Mouse (Mus musculus) lung, postnatal 0 days (tissue): Measurements from ENCODE around the gene Efnb2. TPM values are rescaled to one million over a fixed set of nuclear protein-coding genes. Genes with fewer than 3 reads are reported as not detected.

ENCODE experiments used
- ATAC-seq: fragments of 200-750 bp; cut with Nextera tagmentation; 2 replicates; pipeline ENCODE4 v1.8.0; 2017; ENCODE audit warnings: moderate library complexity
- DNase-seq: peaks from one replicate; pipeline ENCODE4 v3.0.0-alpha.2; 2016; ENCODE audit warnings: low spot score
- H3K27ac ChIP-seq: fragments of 300-500 bp; sonication (generic); 2 replicates; pipeline ENCODE4 v1.5.1; 2014; ENCODE audit warnings: antibody characterized with exemption, mild to moderate bottlenecking, low read length, mixed read lengths
- H3K27me3 ChIP-seq: fragments of 300-500 bp; sonication (generic); replicated peaks from 2 replicates; pipeline ENCODE4 v1.6.1; 2014; ENCODE audit warnings: low read length, mixed read lengths; ENCODE audit not compliant: insufficient read depth
- H3K36me3 ChIP-seq: fragments of 300-500 bp; sonication (generic); 2 replicates; pipeline ENCODE4 v1.6.1; 2014; ENCODE audit warnings: low read length, mixed read lengths; ENCODE audit not compliant: insufficient read depth
- H3K4me1 ChIP-seq: fragments of 300-500 bp; sonication (generic); 2 replicates; pipeline ENCODE4 v1.6.1; 2014; ENCODE audit warnings: antibody characterized with exemption, low read depth, low read length, mixed read lengths; ENCODE audit not compliant: insufficient read depth
- H3K4me2 ChIP-seq: fragments of 300-500 bp; sonication (generic); replicated peaks from 2 replicates; pipeline ENCODE4 v1.6.1; 2014; ENCODE audit warnings: low read depth, mild to moderate bottlenecking, low read length, moderate library complexity, mixed read lengths
- H3K4me3 ChIP-seq: fragments of 300-500 bp; sonication (generic); 2 replicates; pipeline ENCODE4 v1.5.1; 2014; ENCODE audit warnings: low read depth, low read length
- H3K9ac ChIP-seq: fragments of 300-500 bp; sonication (generic); replicated peaks from 2 replicates; pipeline ENCODE4 v1.6.1; 2014; ENCODE audit warnings: low read depth, mild to moderate bottlenecking
- H3K9me3 ChIP-seq: fragments of 300-500 bp; sonication (generic); 2 replicates; pipeline ENCODE4 v1.6.1; 2016; ENCODE audit warnings: low read length, mixed read lengths
- CTCF ChIP-seq: IDR thresholded peaks from 2 replicates; pipeline ENCODE4 v1.5.1; 2016; ENCODE audit warnings: antibody characterized with exemption, mild to moderate bottlenecking
- EP300 ChIP-seq: IDR thresholded peaks from 2 replicates; pipeline ENCODE4 v1.6.1; 2016; ENCODE audit warnings: antibody characterized with exemption, mild to moderate bottlenecking, control low read depth
- WGBS: fragments of 180-500 bp; shearing (Covaris S2); extraction: QIAGEN DNeasy Blood & Tissue Kit; methylation state at CpG from one replicate; pipeline ENCODE4 v1.1.7; 2014; 5-methylcytosine and 5-hydroxymethylcytosine counted together
- polyA plus RNA-seq: library from polyadenylated mRNA; unstranded; fragments of >200 nt; fragmentation: Nextera tagmentation; extraction: Ambion mirVana; gene quantifications from 2 replicates; pipeline ENCODE4 v1.2.1, GENCODE M21; 2015

The Efnb2 gene
- polyA plus RNA-seq, 1 experiment from 2014 or later, result 26.7 TPM

DNA sequence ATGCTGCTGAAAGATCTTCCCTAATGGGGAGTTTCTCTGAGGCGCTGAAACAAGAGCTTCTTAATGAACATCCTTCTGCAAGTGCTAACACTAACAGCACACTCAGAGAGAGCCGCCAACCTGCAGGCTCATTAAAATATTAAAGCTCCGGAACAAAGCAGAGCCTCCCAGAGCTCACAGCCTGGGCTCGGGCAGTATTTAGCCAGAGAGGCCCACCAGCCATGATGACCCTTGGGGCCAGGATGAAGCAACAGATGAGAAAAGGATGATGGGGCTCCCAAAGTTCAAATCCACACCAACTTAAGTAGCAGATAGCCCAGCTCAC is 20.8 kb downstream of the Efnb2 start:
- Histone ChIP-seq H3K9me3 (no peaks in the 10 kb centered on the region), H3K4me1 (peaks cover 2% of the 10 kb centered on the region; the same call in 1 of the 2 replicates), H3K27me3 (no peaks in the 10 kb centered on the region), H3K27ac (no peak overlapping the region), H3K9ac (no peak overlapping the region), H3K36me3 (no peaks in the 10 kb centered on the region), H3K4me2 (no peak overlapping the region), H3K4me3 (no peak overlapping the region)
- WGBS, result 46% methylated on average over 4 of the region's 4 CpGs
- no peak for DNase-seq
- TF ChIP-seq EP300, result no peak
- TF ChIP-seq CTCF, result no peak
- ATAC-seq, result no peak

DNA sequence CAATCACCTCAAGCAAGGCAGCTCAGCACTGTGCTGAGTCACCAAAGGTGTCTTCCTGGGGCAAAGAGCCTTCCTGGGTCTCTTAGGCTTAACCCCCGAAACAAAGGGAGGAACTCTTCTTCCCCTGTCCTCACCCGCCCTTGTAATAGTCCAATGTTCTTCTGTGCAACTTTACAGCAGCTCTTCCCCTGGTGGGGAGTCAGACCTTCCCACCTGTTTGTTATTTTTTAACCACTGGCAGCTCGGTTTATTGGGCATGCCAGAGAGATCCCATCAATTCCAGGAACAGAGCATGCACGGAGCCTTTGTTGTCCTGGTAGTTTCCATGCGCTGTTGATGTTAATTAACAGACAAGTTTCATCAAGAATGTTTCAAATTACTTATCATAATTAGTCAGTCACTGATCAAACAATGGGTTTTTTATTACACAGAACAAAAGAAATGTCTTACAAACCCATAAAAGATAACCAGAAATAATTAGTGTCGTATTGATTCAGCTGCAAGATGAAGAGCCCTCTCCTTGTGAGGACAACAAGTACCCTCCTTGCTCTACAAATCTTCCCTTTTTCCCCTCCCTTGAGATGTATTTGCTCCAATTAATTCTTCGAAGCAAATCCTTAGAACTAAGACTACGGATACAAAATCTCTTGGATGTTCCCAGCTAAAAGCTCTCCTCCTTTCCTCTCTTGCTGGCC is 21.3 kb downstream of the Efnb2 start:
- ATAC-seq, result no peak
- Histone ChIP-seq H3K4me1 (peaks cover 4% of the 10 kb centered on the region; the same call in 1 of the 2 replicates), H3K27ac (no peak overlapping the region), H3K9me3 (no peaks in the 10 kb centered on the region), H3K27me3 (no peaks in the 10 kb centered on the region), H3K4me2 (no peak overlapping the region), H3K9ac (no peak overlapping the region), H3K36me3 (no peaks in the 10 kb centered on the region), H3K4me3 (no peak overlapping the region)
- DNase-seq, result no peak
- TF ChIP-seq CTCF (no peak), EP300 (no peak)
- 65% methylated on average over 8 of the region's 8 CpGs for WGBS

DNA sequence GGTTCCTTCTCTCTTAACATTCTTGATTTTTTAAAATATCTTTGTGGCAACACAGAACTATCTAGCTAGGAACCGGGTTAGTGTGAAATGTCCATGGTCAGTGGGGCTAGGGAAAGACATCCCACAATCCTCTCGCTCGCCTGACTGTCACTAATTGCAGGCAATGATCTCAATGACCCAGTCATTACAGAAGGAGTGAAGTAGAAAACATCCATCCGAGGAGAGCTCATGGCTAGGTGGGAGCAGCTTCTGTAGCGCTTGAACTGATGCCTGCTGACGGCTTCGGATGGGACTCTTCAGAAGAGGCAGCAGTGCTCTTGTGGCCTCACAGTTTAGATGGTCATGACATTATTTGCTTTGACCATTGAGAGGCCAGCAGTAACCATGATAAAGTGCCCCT is 29.6 kb downstream of the Efnb2 start:
- H3K9me3 ChIP-seq, result no peaks in the 10 kb centered on the region
- DNase-seq, result no peak
- ATAC-seq, result no peak
- no peak overlapping the region for H3K27ac ChIP-seq
- H3K27me3 ChIP-seq, result no peaks in the 10 kb centered on the region
- H3K9ac ChIP-seq, result no peak overlapping the region
- H3K4me1 ChIP-seq, result peaks cover 4% of the 10 kb centered on the region; the same call in 1 of the 2 replicates
- no peak for TF ChIP-seq EP300
- no peak for TF ChIP-seq CTCF
- WGBS, result 77% methylated on average over 7 of the region's 7 CpGs
- no peak overlapping the region for H3K4me2 ChIP-seq
- H3K36me3 ChIP-seq, result no peaks in the 10 kb centered on the region; the same call in 1 of the 2 replicates
- no peak overlapping the region for H3K4me3 ChIP-seq

DNA sequence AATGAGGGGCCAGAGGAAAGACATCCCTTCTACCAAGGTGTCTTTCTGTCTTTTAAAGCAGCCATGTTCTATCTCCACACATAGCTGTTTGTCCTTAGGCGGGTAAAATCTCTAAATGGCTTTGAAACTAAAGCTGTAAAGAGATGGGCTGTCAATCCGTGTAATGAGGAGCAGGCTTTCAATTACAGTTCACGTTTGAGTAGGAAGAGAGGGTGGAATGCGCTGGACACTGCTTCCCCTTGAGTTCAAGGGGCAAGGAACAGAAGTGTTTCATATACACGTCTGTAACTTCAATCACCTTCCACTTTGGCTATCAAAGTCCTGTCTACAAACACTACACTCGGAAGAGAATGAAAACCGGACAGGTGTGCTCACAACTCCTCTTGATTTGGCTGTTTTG is 37.0 kb downstream of the Efnb2 start:
- H3K4me1 ChIP-seq, result peaks cover 7% of the 10 kb centered on the region; the same call in 1 of the 2 replicates
- H3K36me3 ChIP-seq, result peaks cover 17% of the 10 kb centered on the region; the same call in 1 of the 2 replicates
- DNase-seq, result no peak
- H3K27ac ChIP-seq, result no peak overlapping the region
- no peak overlapping the region for H3K4me3 ChIP-seq
- no peaks in the 10 kb centered on the region for H3K9me3 ChIP-seq
- no peak overlapping the region for H3K4me2 ChIP-seq
- TF ChIP-seq CTCF (no peak), EP300 (no peak)
- 24% methylated on average over 7 of the region's 7 CpGs for WGBS
- no peak for ATAC-seq
- H3K9ac ChIP-seq, result no peak overlapping the region
- no peaks in the 10 kb centered on the region for H3K27me3 ChIP-seq

DNA sequence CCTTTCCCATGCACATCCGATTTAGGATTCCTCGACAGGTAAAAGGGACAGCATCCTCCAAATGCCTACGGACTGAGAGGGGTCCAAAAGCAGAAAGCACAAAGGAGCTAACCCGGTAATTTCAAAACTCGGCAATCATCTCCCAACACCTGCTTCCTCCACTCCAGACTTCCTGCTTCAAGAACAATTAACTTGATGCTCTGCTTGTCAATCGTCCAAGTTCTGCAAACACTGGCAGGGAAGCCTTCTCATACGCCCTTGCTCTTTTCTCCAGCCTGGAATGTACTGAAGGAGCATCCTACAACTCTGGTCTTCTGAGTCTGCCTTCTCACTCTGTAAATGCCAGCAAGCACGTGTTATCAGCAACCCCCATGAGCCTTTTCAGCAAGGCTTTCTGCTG is 37.6 kb downstream of the Efnb2 start:
- H3K4me1 ChIP-seq, result peaks cover 7% of the 10 kb centered on the region; the same call in 1 of the 2 replicates
- H3K9ac ChIP-seq, result no peak overlapping the region
- no peak overlapping the region for H3K27ac ChIP-seq
- H3K36me3 ChIP-seq, result peaks cover 21% of the 10 kb centered on the region
- WGBS, result 25% methylated on average over 8 of the region's 8 CpGs
- H3K4me3 ChIP-seq, result no peak overlapping the region
- TF ChIP-seq CTCF (no peak), EP300 (peak; percentile 93)
- no peak overlapping the region for H3K4me2 ChIP-seq
- DNase-seq (peak; percentile 68), ATAC-seq (peak; percentile 77)
- H3K9me3 ChIP-seq, result no peaks in the 10 kb centered on the region
- no peaks in the 10 kb centered on the region for H3K27me3 ChIP-seq

DNA sequence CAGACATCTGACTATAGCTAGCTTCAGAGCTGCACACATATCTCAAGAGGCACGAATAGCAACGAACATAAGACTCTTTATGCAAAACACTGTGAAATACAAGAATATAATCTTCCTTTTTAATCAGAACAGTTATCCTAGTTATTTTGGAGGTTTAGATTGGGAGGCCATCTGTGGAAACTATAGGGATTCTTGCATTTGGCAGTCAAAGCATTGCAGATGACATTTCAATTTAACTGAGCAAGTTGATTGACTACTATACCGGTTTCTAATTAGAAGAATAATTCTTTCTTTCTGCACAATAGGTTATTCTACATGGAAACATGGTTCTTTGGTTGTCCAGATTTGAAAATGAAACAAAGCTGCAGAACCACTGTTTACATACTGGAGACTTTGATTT is 38.6 kb downstream of the Efnb2 start:
- Histone ChIP-seq H3K36me3 (peaks cover 21% of the 10 kb centered on the region; the same call in 1 of the 2 replicates), H3K9me3 (no peaks in the 10 kb centered on the region), H3K4me3 (no peak overlapping the region), H3K9ac (no peak overlapping the region), H3K27me3 (no peaks in the 10 kb centered on the region), H3K4me2 (no peak overlapping the region), H3K4me1 (peaks cover 7% of the 10 kb centered on the region; the same call in 1 of the 2 replicates), H3K27ac (no peak overlapping the region)
- WGBS, result 88% methylated on average over 3 of the region's 3 CpGs
- no peak for TF ChIP-seq EP300
- DNase-seq (no peak), ATAC-seq (no peak)
